Mouse (Mus musculus) midbrain, embryonic 11.5 days (tissue): Measurements from ENCODE around the gene Tdrd1. TPM values are rescaled to one million over a fixed set of nuclear protein-coding genes. Genes with fewer than 3 reads are reported as not detected.

Experiments
- ATAC-seq: fragments of 200-750 bp; cut with Nextera tagmentation; 2 replicates; pipeline ENCODE4 v1.8.0; 2017; ENCODE audit warnings: moderate TSS enrichment, moderate library complexity; ENCODE audit not compliant: low FRiP score
- DNase-seq: peaks from one replicate; pipeline ENCODE4 v3.0.0; 2015; ENCODE audit warnings: low spot score; ENCODE audit errors: missing footprints
- H3K27ac ChIP-seq: fragments of 300-500 bp; sonication (generic); 2 replicates; pipeline ENCODE4 v1.5.1; 2014; ENCODE audit warnings: low read depth, low read length
- H3K27me3 ChIP-seq: fragments of 300-500 bp; sonication (generic); 2 replicates; pipeline ENCODE4 v1.6.1; 2014; ENCODE audit warnings: mild to moderate bottlenecking, low read length, moderate library complexity, mixed read lengths; ENCODE audit not compliant: control insufficient read depth, insufficient read depth
- H3K36me3 ChIP-seq: fragments of 300-500 bp; sonication (generic); 2 replicates; pipeline ENCODE4 v1.6.1; 2014; ENCODE audit warnings: mild to moderate bottlenecking, low read length, moderate library complexity, mixed read lengths; ENCODE audit not compliant: control insufficient read depth, insufficient read depth
- H3K4me1 ChIP-seq: fragments of 300-500 bp; sonication (generic); 2 replicates; pipeline ENCODE4 v1.6.1; 2014; ENCODE audit warnings: low read length; ENCODE audit not compliant: control insufficient read depth, insufficient read depth
- H3K4me2 ChIP-seq: fragments of 300-500 bp; sonication (generic); 2 replicates; pipeline ENCODE4 v1.6.1; 2014; ENCODE audit warnings: mild to moderate bottlenecking, moderate library complexity
- H3K4me3 ChIP-seq: fragments of 300-500 bp; sonication (generic); 2 replicates; pipeline ENCODE4 v1.5.1; 2014; ENCODE audit warnings: low read depth, low read length
- H3K9ac ChIP-seq: fragments of 300-500 bp; sonication (generic); 2 replicates; pipeline ENCODE4 v1.6.1; 2014; ENCODE audit warnings: low read length
- H3K9me3 ChIP-seq: fragments of 300-500 bp; sonication (generic); 2 replicates; pipeline ENCODE4 v1.6.1; 2016; ENCODE audit warnings: low read length; ENCODE audit not compliant: control insufficient read depth
- WGBS: fragments of 180-500 bp; shearing (Covaris S2); extraction: QIAGEN DNeasy Blood & Tissue Kit; methylation state at CpG from one replicate; pipeline ENCODE4 v1.1.7; 2014; 5-methylcytosine and 5-hydroxymethylcytosine counted together
- polyA plus RNA-seq: library from polyadenylated mRNA; unstranded; fragments of >200 nt; fragmentation: Nextera tagmentation; extraction: Ambion mirVana; gene quantifications from 2 replicates; pipeline ENCODE4 v1.2.1, GENCODE M21; 2014

Tdrd1 gene
- polyA plus RNA-seq, 1 experiment from 2014 or later = 0.27 TPM

- DNase-seq (peak; percentile 86), ATAC-seq (no peak)
- peak overlapping the region; percentile 82 for H3K4me2 ChIP-seq
- H3K9ac ChIP-seq = peak overlapping the region; percentile 95
- H3K9me3 ChIP-seq = no peaks in the 10 kb centered on the region
- H3K27ac ChIP-seq = no peak overlapping the region
- H3K27me3 ChIP-seq = no peaks in the 10 kb centered on the region
- 9% methylated on average over 22 of the region's 22 CpGs for WGBS
- peak overlapping the region; percentile 98 for H3K4me3 ChIP-seq
- no peaks in the 10 kb centered on the region for H3K36me3 ChIP-seq
- peaks cover 10% of the 10 kb centered on the region; the same call in 1 of the 2 replicates for H3K4me1 ChIP-seq
Measured at GRCm38 (mm10) chr19:56821040-56821797, 4.8 kb upstream of the Tdrd1 start.

- no peaks in the 10 kb centered on the region for H3K36me3 ChIP-seq
- peak within 1 kb of the TSS; percentile 82 for H3K4me2 ChIP-seq
- H3K4me3 ChIP-seq = peak within 1 kb of the TSS; percentile 98
- H3K9ac ChIP-seq = peak within 1 kb of the TSS; percentile 95
- WGBS = under 1% methylated on average over 79 of the region's 79 CpGs
- H3K4me1 ChIP-seq = peaks cover 10% of the 10 kb centered on the region; the same call in 1 of the 2 replicates
- H3K27ac ChIP-seq = peak within 1 kb of the TSS; percentile 48; the same call in 1 of the 2 replicates
- DNase-seq = peak; percentile 99
- no peaks in the 10 kb centered on the region for H3K27me3 ChIP-seq
- peak; percentile 98 for ATAC-seq
- H3K9me3 ChIP-seq = no peaks in the 10 kb centered on the region
Measured at GRCm38 (mm10) chr19:56821798-56822447, 4.1 kb upstream of the Tdrd1 start, which contains the start of gene Ccdc186. Gene Ccdc186, minus strand, starts transcription at chr19:56822190.

GRCm38 (mm10) chr19:56822448-56822836, 3.6 kb upstream of the Tdrd1 start:
- peaks cover 10% of the 10 kb centered on the region; the same call in 1 of the 2 replicates for H3K4me1 ChIP-seq
- H3K9me3 ChIP-seq = no peaks in the 10 kb centered on the region
- H3K36me3 ChIP-seq = no peaks in the 10 kb centered on the region
- DNase-seq = no peak
- WGBS = 22% methylated on average over 10 of the region's 10 CpGs
- H3K4me3 ChIP-seq = peak overlapping the region; percentile 98
- peak; percentile 57 for ATAC-seq
- H3K27me3 ChIP-seq = no peaks in the 10 kb centered on the region
- peak overlapping the region; percentile 63 for H3K4me2 ChIP-seq
- no peak overlapping the region for H3K27ac ChIP-seq
- H3K9ac ChIP-seq = peak overlapping the region; percentile 56

GRCm38 (mm10) chr19:56828305-56828704, 2.3 kb downstream of the Tdrd1 start:
- Histone ChIP-seq H3K27me3 (no peaks in the 10 kb centered on the region), H3K4me3 (no peak overlapping the region), H3K9me3 (no peaks in the 10 kb centered on the region), H3K36me3 (no peaks in the 10 kb centered on the region), H3K4me2 (no peak overlapping the region), H3K4me1 (no peaks in the 10 kb centered on the region), H3K9ac (no peak overlapping the region), H3K27ac (no peak overlapping the region)
- DNase-seq (no peak), ATAC-seq (no peak)
- WGBS = 91% methylated on average over 11 of the region's 11 CpGs

GRCm38 (mm10) chr19:56829267-56829666, 3.3 kb downstream of the Tdrd1 start:
- no peaks in the 10 kb centered on the region for H3K36me3 ChIP-seq
- 94% methylated on average over 9 of the region's 9 CpGs for WGBS
- ATAC-seq (no peak), DNase-seq (no peak)
- H3K4me1 ChIP-seq = no peaks in the 10 kb centered on the region
- no peak overlapping the region for H3K4me3 ChIP-seq
- no peak overlapping the region for H3K4me2 ChIP-seq
- H3K27me3 ChIP-seq = no peaks in the 10 kb centered on the region
- no peak overlapping the region for H3K27ac ChIP-seq
- H3K9ac ChIP-seq = no peak overlapping the region
- H3K9me3 ChIP-seq = no peaks in the 10 kb centered on the region

- H3K4me1 ChIP-seq = no peaks in the 10 kb centered on the region
- 93% methylated on average over 4 of the region's 4 CpGs for WGBS
- no peak overlapping the region for H3K9ac ChIP-seq
- no peaks in the 10 kb centered on the region for H3K9me3 ChIP-seq
- H3K36me3 ChIP-seq = no peaks in the 10 kb centered on the region
- ATAC-seq (no peak), DNase-seq (no peak)
- no peak overlapping the region for H3K4me3 ChIP-seq
- no peak overlapping the region for H3K4me2 ChIP-seq
- H3K27ac ChIP-seq = no peak overlapping the region
- no peaks in the 10 kb centered on the region for H3K27me3 ChIP-seq
Measured at GRCm38 (mm10) chr19:56830163-56830562, 4.2 kb downstream of the Tdrd1 start.

- no peak overlapping the region for H3K9ac ChIP-seq
- no peak overlapping the region for H3K27ac ChIP-seq
- H3K9me3 ChIP-seq = no peaks in the 10 kb centered on the region
- no peak overlapping the region for H3K4me2 ChIP-seq
- H3K36me3 ChIP-seq = no peaks in the 10 kb centered on the region
- DNase-seq (no peak), ATAC-seq (no peak)
- no peaks in the 10 kb centered on the region for H3K4me1 ChIP-seq
- 66% methylated on average over 9 of the region's 9 CpGs for WGBS
- no peaks in the 10 kb centered on the region for H3K27me3 ChIP-seq
- no peak overlapping the region for H3K4me3 ChIP-seq
Measured at GRCm38 (mm10) chr19:56835340-56835739, 9.3 kb downstream of the Tdrd1 start.

- no peaks in the 10 kb centered on the region for H3K9me3 ChIP-seq
- no peaks in the 10 kb centered on the region for H3K36me3 ChIP-seq
- no peak overlapping the region for H3K9ac ChIP-seq
- WGBS = 80% methylated on average over 17 of the region's 17 CpGs
- no peak overlapping the region for H3K27ac ChIP-seq
- H3K4me2 ChIP-seq = no peak overlapping the region
- H3K27me3 ChIP-seq = no peaks in the 10 kb centered on the region
- DNase-seq = no peak
- ATAC-seq = no peak
- H3K4me1 ChIP-seq = no peaks in the 10 kb centered on the region
- H3K4me3 ChIP-seq = no peak overlapping the region
Measured at GRCm38 (mm10) chr19:56838942-56839706, 13.1 kb downstream of the Tdrd1 start.
